Mouse (Mus musculus) right cerebral cortex, postnatal 10 days (tissue): ENCODE measurements at regions not wholly inside any gene's neighbourhood (a gene's known extent, or its start where the extent isn't known, plus 50 kb on each side); places are given as distances from the start of the nearest gene placed in this dataset.

ENCODE experiments used
- DNase-seq, 2 experiments: peaks; one replicate each; pipeline ENCODE4 v3.0.0; 2021; ENCODE audit warnings: low spot score in 2 of 2

DNA sequence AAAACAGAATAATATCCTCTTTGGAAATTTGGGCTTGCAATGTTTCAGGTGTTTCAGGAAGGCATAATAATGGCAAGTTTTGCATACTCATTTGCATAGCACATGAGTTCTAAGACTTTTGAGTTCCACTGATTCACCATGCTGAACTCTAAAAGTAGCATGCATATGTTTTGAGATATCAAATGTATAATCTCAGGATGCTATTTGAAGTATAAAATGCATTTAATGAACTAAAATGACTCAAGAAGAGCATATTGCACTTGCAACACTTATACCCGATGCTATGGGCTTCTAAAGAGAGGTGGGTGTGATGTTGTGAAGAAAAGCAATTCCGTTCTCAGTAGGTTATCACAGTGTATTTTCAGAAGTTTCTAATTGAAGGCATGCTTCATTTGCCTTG, 1930.6 kb downstream of the Grik2 start:
- peak in 1 of 2 experiments; percentile 15 for DNase-seq
